Mouse (Mus musculus): ENCODE data around the gene Tbca. TPM values are rescaled to one million over a fixed set of nuclear protein-coding genes. Genes with fewer than 3 reads are reported as not detected.

The Tbca gene
- polyA plus RNA-seq, 1 experiment from 2014 or later, result 315 TPM

GRCm38 (mm10) chr13:94806315-94807179, 17.8 kb downstream of the Tbca start:
- ATAC-seq (ENCODE audit: low read depth), result no peak
- Histone ChIP-seq H3K4me1 (ENCODE audit: control insufficient read depth, insufficient read depth, low read length) (no peaks in the 10 kb centered on the region), H3K36me3 (ENCODE audit: control insufficient read depth, insufficient read depth, low read length) (no peaks in the 10 kb centered on the region), H3K9me3 (ENCODE audit: control insufficient read depth, low read length) (no peaks in the 10 kb centered on the region), H3K27ac (ENCODE audit: low read depth, low read length) (no peak overlapping the region), H3K9ac (replicated peaks; ENCODE audit: low read depth, low read length) (no peak overlapping the region), H3K4me2 (ENCODE audit: low read depth, low read length) (no peak overlapping the region), H3K4me3 (ENCODE audit: low read depth, low read length) (no peak overlapping the region), H3K27me3 (ENCODE audit: control insufficient read depth, insufficient read depth, low read length) (no peaks in the 10 kb centered on the region)
- 23% methylated on average over 9 of the region's 9 CpGs for WGBS

DNA sequence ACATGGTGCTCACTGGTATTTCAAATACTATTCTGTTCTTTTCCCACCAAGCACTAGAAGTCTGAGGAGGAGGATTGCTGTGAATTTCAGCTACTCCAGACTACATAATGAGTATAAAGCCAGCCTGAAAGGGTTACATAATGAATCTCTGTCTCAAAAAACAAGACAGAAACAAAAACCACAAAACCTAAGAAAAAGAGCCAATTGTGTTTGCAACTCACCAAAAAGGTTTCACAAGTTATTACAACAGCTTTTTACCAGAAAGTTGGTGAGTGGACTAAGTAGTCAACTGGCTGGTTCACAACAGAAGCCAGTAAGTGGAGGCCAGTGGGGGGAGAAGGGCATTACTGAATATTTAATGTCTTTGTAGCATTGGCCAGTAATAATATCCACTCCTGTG, 19.9 kb downstream of the Tbca start:
- H3K4me3 ChIP-seq (ENCODE audit: low read depth, low read length), result no peak overlapping the region
- no peak overlapping the region for H3K9ac ChIP-seq (replicated peaks; ENCODE audit: low read depth, low read length)
- no peaks in the 10 kb centered on the region for H3K36me3 ChIP-seq (ENCODE audit: control insufficient read depth, insufficient read depth, low read length)
- no peak overlapping the region for H3K27ac ChIP-seq (ENCODE audit: low read depth, low read length)
- H3K27me3 ChIP-seq (ENCODE audit: control insufficient read depth, insufficient read depth, low read length), result no peaks in the 10 kb centered on the region
- no peak overlapping the region for H3K4me2 ChIP-seq (ENCODE audit: low read depth, low read length)
- no peaks in the 10 kb centered on the region for H3K4me1 ChIP-seq (ENCODE audit: control insufficient read depth, insufficient read depth, low read length)
- H3K9me3 ChIP-seq (ENCODE audit: control insufficient read depth, low read length), result no peaks in the 10 kb centered on the region
- ATAC-seq (ENCODE audit: low read depth), result no peak

- WGBS, result 82% methylated on average over 1 of the region's 1 CpGs
- H3K9me3 ChIP-seq (ENCODE audit: control insufficient read depth, low read length), result no peaks in the 10 kb centered on the region
- no peaks in the 10 kb centered on the region for H3K27me3 ChIP-seq (ENCODE audit: control insufficient read depth, insufficient read depth, low read length)
Measured at GRCm38 (mm10) chr13:94809724-94810123, 21.0 kb downstream of the Tbca start.

GRCm38 (mm10) chr13:94811451-94811850, 22.7 kb downstream of the Tbca start:
- H3K4me2 ChIP-seq (ENCODE audit: low read depth, low read length), result no peak overlapping the region
- H3K9ac ChIP-seq (replicated peaks; ENCODE audit: low read depth, low read length), result no peak overlapping the region
- WGBS, result 100% methylated on average over 1 of the region's 1 CpGs
- H3K4me1 ChIP-seq (ENCODE audit: control insufficient read depth, insufficient read depth, low read length), result no peaks in the 10 kb centered on the region
- no peaks in the 10 kb centered on the region for H3K36me3 ChIP-seq (ENCODE audit: control insufficient read depth, insufficient read depth, low read length)
- no peak overlapping the region for H3K4me3 ChIP-seq (ENCODE audit: low read depth, low read length)
- ATAC-seq (ENCODE audit: low read depth), result no peak
- H3K27me3 ChIP-seq (ENCODE audit: control insufficient read depth, insufficient read depth, low read length), result no peaks in the 10 kb centered on the region
- H3K27ac ChIP-seq (ENCODE audit: low read depth, low read length), result no peak overlapping the region
- no peaks in the 10 kb centered on the region for H3K9me3 ChIP-seq (ENCODE audit: control insufficient read depth, low read length)

More at GRCm38 (mm10) chr13:94809724-94810123, 21.0 kb downstream of the Tbca start:
- no peak overlapping the region for H3K9ac ChIP-seq (replicated peaks; ENCODE audit: low read depth, low read length)
- no peak for ATAC-seq (ENCODE audit: low read depth)
- no peak overlapping the region for H3K4me3 ChIP-seq (ENCODE audit: low read depth, low read length)
- H3K4me1 ChIP-seq (ENCODE audit: control insufficient read depth, insufficient read depth, low read length), result no peaks in the 10 kb centered on the region
- no peak overlapping the region for H3K27ac ChIP-seq (ENCODE audit: low read depth, low read length)
- H3K4me2 ChIP-seq (ENCODE audit: low read depth, low read length), result no peak overlapping the region
- no peaks in the 10 kb centered on the region for H3K36me3 ChIP-seq (ENCODE audit: control insufficient read depth, insufficient read depth, low read length)

DNA sequence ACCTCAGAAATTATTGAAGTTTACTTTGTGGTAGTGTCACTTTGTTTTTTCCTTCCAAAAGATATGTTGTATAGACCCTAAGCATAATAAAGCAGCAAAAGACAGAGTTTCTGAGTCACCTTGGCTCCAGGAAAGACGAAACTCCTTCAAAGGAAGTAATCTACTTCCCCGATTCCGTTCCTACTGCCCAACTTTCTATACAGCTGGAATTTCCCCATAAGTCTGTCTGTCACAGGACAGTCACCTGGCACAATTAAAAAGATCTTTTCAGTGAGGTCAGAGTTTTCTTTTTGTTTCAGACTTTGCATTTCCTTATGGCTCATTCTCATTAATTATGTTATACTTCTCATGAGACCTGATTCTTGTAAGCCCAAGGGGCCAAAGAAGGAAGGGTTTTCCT, 25.1 kb downstream of the Tbca start:
- no peak overlapping the region for H3K4me2 ChIP-seq (ENCODE audit: low read depth, low read length)
- no peaks in the 10 kb centered on the region for H3K27me3 ChIP-seq (ENCODE audit: control insufficient read depth, insufficient read depth, low read length)
- no peaks in the 10 kb centered on the region for H3K36me3 ChIP-seq (ENCODE audit: control insufficient read depth, insufficient read depth, low read length)
- H3K4me3 ChIP-seq (ENCODE audit: low read depth, low read length), result no peak overlapping the region
- H3K9ac ChIP-seq (replicated peaks; ENCODE audit: low read depth, low read length), result no peak overlapping the region
- H3K4me1 ChIP-seq (ENCODE audit: control insufficient read depth, insufficient read depth, low read length), result 0 out of 2 replicates have a peak, but pooled peaks cover 4% of the 10 kb centered on the region
- 80% methylated on average over 3 of the region's 3 CpGs for WGBS
- no peak overlapping the region for H3K27ac ChIP-seq (ENCODE audit: low read depth, low read length)
- no peak for ATAC-seq (ENCODE audit: low read depth)
- no peaks in the 10 kb centered on the region for H3K9me3 ChIP-seq (ENCODE audit: control insufficient read depth, low read length)

DNA sequence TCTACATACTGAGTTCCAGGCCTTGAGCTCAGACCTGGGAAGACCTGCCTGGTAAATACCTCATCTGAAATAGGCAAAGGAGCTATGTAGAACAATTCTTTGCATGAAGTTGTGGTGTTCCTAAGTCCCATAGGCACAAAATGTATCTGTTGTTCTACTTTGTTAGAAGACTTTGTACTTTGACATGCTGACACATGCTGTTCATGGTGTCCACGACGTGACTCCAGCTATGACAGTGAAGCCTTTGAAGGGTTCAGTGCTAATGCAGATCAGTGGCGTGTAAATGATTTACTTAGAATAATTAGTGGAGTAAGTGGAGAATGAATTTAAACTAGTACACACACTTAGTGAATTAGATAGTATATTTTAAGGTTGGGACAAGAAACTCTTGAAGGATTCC, 31.8 kb downstream of the Tbca start:
- no peaks in the 10 kb centered on the region for H3K27me3 ChIP-seq (ENCODE audit: control insufficient read depth, insufficient read depth, low read length)
- no peaks in the 10 kb centered on the region for H3K9me3 ChIP-seq (ENCODE audit: control insufficient read depth, low read length)
- ATAC-seq (ENCODE audit: low read depth), result no peak
- no peak overlapping the region for H3K9ac ChIP-seq (replicated peaks; ENCODE audit: low read depth, low read length)
- H3K4me2 ChIP-seq (ENCODE audit: low read depth, low read length), result no peak overlapping the region
- no peak overlapping the region for H3K27ac ChIP-seq (ENCODE audit: low read depth, low read length)
- no peak overlapping the region for H3K4me3 ChIP-seq (ENCODE audit: low read depth, low read length)
- no peaks in the 10 kb centered on the region for H3K36me3 ChIP-seq (ENCODE audit: control insufficient read depth, insufficient read depth, low read length)
- WGBS, result 62% methylated on average over 3 of the region's 3 CpGs
- H3K4me1 ChIP-seq (ENCODE audit: control insufficient read depth, insufficient read depth, low read length), result 0 out of 2 replicates have a peak, but pooled peaks cover 4% of the 10 kb centered on the region

DNA sequence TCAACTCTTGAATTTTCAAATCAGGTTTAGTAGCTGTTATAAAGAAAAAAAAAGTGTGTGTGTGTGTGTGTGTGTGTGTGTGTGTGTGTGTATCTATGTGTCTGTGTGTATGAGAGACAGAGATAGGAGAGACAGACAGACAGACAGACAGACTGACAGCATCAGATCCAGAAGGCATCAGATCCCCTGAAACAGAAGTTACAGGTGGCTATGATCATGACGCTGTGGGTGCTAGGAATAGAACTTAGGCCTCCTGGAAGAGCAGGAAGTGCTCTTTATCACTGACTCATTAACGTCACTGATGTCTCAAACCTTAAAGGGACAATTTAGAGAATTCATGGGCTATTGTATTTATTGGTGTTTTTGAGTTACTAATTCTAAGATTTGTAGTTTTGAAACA, 32.2 kb downstream of the Tbca start:
- no peak for ATAC-seq (ENCODE audit: low read depth)
- Histone ChIP-seq H3K27ac (ENCODE audit: low read depth, low read length) (no peak overlapping the region), H3K36me3 (ENCODE audit: control insufficient read depth, insufficient read depth, low read length) (no peaks in the 10 kb centered on the region), H3K4me1 (ENCODE audit: control insufficient read depth, insufficient read depth, low read length) (0 out of 2 replicates have a peak, but pooled peaks cover 4% of the 10 kb centered on the region), H3K27me3 (ENCODE audit: control insufficient read depth, insufficient read depth, low read length) (no peaks in the 10 kb centered on the region), H3K4me3 (ENCODE audit: low read depth, low read length) (no peak overlapping the region), H3K9me3 (ENCODE audit: control insufficient read depth, low read length) (no peaks in the 10 kb centered on the region), H3K4me2 (ENCODE audit: low read depth, low read length) (no peak overlapping the region), H3K9ac (replicated peaks; ENCODE audit: low read depth, low read length) (no peak overlapping the region)
- WGBS, result 85% methylated on average over 2 of the region's 2 CpGs

DNA sequence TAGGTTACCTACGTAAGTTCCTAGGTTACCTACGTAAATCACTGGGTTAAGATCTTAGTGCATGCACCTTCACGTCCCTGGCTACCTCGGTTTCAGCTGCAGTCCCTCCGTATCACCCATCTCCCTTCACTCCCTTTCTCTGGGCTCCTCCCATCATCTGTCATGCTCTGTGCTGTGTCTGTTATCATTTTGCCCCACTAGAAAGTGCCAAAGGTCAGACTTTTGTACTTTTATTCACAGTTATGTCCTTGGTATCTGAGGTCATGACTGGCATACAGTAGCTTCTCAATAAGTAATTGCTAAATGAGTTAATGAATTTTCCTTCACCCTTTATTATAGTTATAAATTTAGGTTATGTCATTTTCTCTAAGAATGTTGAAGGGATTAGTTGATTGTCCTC, 37.7 kb downstream of the Tbca start:
- ATAC-seq (ENCODE audit: low read depth), result no peak
- Histone ChIP-seq H3K4me2 (ENCODE audit: low read depth, low read length) (no peak overlapping the region), H3K27ac (ENCODE audit: low read depth, low read length) (no peak overlapping the region), H3K4me3 (ENCODE audit: low read depth, low read length) (no peak overlapping the region), H3K4me1 (ENCODE audit: control insufficient read depth, insufficient read depth, low read length) (no peaks in the 10 kb centered on the region), H3K36me3 (ENCODE audit: control insufficient read depth, insufficient read depth, low read length) (no peaks in the 10 kb centered on the region), H3K9ac (replicated peaks; ENCODE audit: low read depth, low read length) (no peak overlapping the region), H3K27me3 (ENCODE audit: control insufficient read depth, insufficient read depth, low read length) (no peaks in the 10 kb centered on the region), H3K9me3 (ENCODE audit: control insufficient read depth, low read length) (no peaks in the 10 kb centered on the region)
- 88% methylated on average over 5 of the region's 5 CpGs for WGBS

GRCm38 (mm10) chr13:94826986-94827385, 38.3 kb downstream of the Tbca start:
- H3K9me3 ChIP-seq (ENCODE audit: control insufficient read depth, low read length), result no peaks in the 10 kb centered on the region
- H3K36me3 ChIP-seq (ENCODE audit: control insufficient read depth, insufficient read depth, low read length), result no peaks in the 10 kb centered on the region
- no peak overlapping the region for H3K4me2 ChIP-seq (ENCODE audit: low read depth, low read length)
- no peak overlapping the region for H3K4me3 ChIP-seq (ENCODE audit: low read depth, low read length)
- 92% methylated on average over 2 of the region's 2 CpGs for WGBS
- H3K9ac ChIP-seq (replicated peaks; ENCODE audit: low read depth, low read length), result no peak overlapping the region
- no peaks in the 10 kb centered on the region for H3K27me3 ChIP-seq (ENCODE audit: control insufficient read depth, insufficient read depth, low read length)
- H3K27ac ChIP-seq (ENCODE audit: low read depth, low read length), result no peak overlapping the region
- no peak for ATAC-seq (ENCODE audit: low read depth)
- H3K4me1 ChIP-seq (ENCODE audit: control insufficient read depth, insufficient read depth, low read length), result no peaks in the 10 kb centered on the region
